Mouse (Mus musculus): ENCODE data around the gene Psma2. TPM values are rescaled to one million over a fixed set of nuclear protein-coding genes. Genes with fewer than 3 reads are reported as not detected.

Gene Psma2
- total RNA-seq (2021), result 10 to 100 TPM; 54.6 to 55.8 TPM
- long read RNA-seq, experiment 1, transcript Psma2-201 (8 exons, 2,911 nt), result major isoform, 110 of 117 reads
- long read RNA-seq, experiment 1, partial matches to known transcripts, result 4 of 117 reads
- long read RNA-seq, experiment 1, other reads (novel, unspliced or antisense), result 3 of 117 reads
- long read RNA-seq, experiment 2, transcript Psma2-201 (8 exons, 2,911 nt), result major isoform, 105 of 113 reads
- long read RNA-seq, experiment 2, partial matches to known transcripts, result 6 of 113 reads
- long read RNA-seq, experiment 2, other reads (novel, unspliced or antisense), result 2 of 113 reads

GRCm38 (mm10) chr13:14612926-14613529 lies at the start of gene Psma2, which contains the start of gene Mrpl32:
TSS of gene Psma2 (plus strand) at chr13:14613240.
TSS of gene Mrpl32 (minus strand) at chr13:14613165.
- DNase-seq, result peak; percentile 95
- intact Hi-C loops (cut with DNase I; ENCODE audit: low total_unique reads), result no loop called here

GRCm38 (mm10) chr13:14574128-14574527 lies 38.9 kb upstream of the Psma2 start:
- DNase-seq, result no peak
- intact Hi-C loops (cut with DNase I; ENCODE audit: low total_unique reads), result no loop called here

- DNase-seq, result no peak
- intact Hi-C loops (cut with DNase I; ENCODE audit: low total_unique reads), result no loop called here
Measured at GRCm38 (mm10) chr13:14580392-14580791, 32.6 kb upstream of the Psma2 start.

- intact Hi-C loops (cut with DNase I; ENCODE audit: low total_unique reads), result no loop called here
- DNase-seq, result no peak
Measured at GRCm38 (mm10) chr13:14602744-14603143, 10.3 kb upstream of the Psma2 start.

GRCm38 (mm10) chr13:14607616-14608015 lies 5.4 kb upstream of the Psma2 start:
- intact Hi-C loops (cut with DNase I; ENCODE audit: low total_unique reads), result no loop called here
- no peak for DNase-seq

- no peak for DNase-seq
- intact Hi-C loops (cut with DNase I; ENCODE audit: low total_unique reads), result no loop called here
Measured at GRCm38 (mm10) chr13:14612463-14612862, 577 bp upstream of the Psma2 start.

- no peak for DNase-seq
- intact Hi-C loops (cut with DNase I; ENCODE audit: low total_unique reads), result no loop called here
Measured at GRCm38 (mm10) chr13:14613553-14613952, 513 bp downstream of the Psma2 start.

GRCm38 (mm10) chr13:14618724-14619123 lies 5.7 kb downstream of the Psma2 start:
- intact Hi-C loops (cut with DNase I; ENCODE audit: low total_unique reads), result no loop called here
- peak; percentile 34 for DNase-seq

- DNase-seq, result peak; percentile 92
- intact Hi-C loops (cut with DNase I; ENCODE audit: low total_unique reads), result no loop called here
Measured at GRCm38 (mm10) chr13:14629726-14630641, 16.9 kb downstream of the Psma2 start, which contains the start of gene AW209491. TSS of gene AW209491 (plus strand) at chr13:14630154.

- intact Hi-C loops (cut with DNase I; ENCODE audit: low total_unique reads), result no loop called here
- no peak for DNase-seq
Measured at GRCm38 (mm10) chr13:14639998-14640397, 27.0 kb downstream of the Psma2 start.

GRCm38 (mm10) chr13:14649301-14649700 lies 36.3 kb downstream of the Psma2 start:
- intact Hi-C loops (cut with DNase I; ENCODE audit: low total_unique reads), result loop anchor here (5.0 kb wide), 2 partner anchors 823 to 1113 kb away; no protein-coding TSS in a partner anchor
- DNase-seq, result no peak

GRCm38 (mm10) chr13:14667107-14667506 lies 54.1 kb downstream of the Psma2 start:
- intact Hi-C loops (cut with DNase I; ENCODE audit: low total_unique reads), result no loop called here
- no peak for DNase-seq

- DNase-seq, result no peak
- intact Hi-C loops (cut with DNase I; ENCODE audit: low total_unique reads), result no loop called here
Measured at GRCm38 (mm10) chr13:14670342-14670741, 57.3 kb downstream of the Psma2 start.

GRCm38 (mm10) chr13:14688955-14689354 lies 75.9 kb downstream of the Psma2 start:
- intact Hi-C loops (cut with DNase I; ENCODE audit: low total_unique reads), result no loop called here
- no peak for DNase-seq

- no peak for DNase-seq
- intact Hi-C loops (cut with DNase I; ENCODE audit: low total_unique reads), result no loop called here
Measured at GRCm38 (mm10) chr13:14716801-14717200, 103.8 kb downstream of the Psma2 start.

GRCm38 (mm10) chr13:14717755-14718154 lies 104.7 kb downstream of the Psma2 start:
- intact Hi-C loops (cut with DNase I; ENCODE audit: low total_unique reads), result no loop called here
- DNase-seq, result no peak

Measured in gastrocnemius, postnatal 14 days (tissue).